Mouse (Mus musculus): Measurements from ENCODE around the gene Dgke. TPM values are rescaled to one million over a fixed set of nuclear protein-coding genes. Genes with fewer than 3 reads are reported as not detected.

The Dgke gene
- polyA plus RNA-seq, 1 experiment from 2014 or later, result 5.5 TPM

- Histone ChIP-seq H3K27me3 (replicated peaks) (no peaks in the 10 kb centered on the region), H3K36me3 (no peaks in the 10 kb centered on the region), H3K4me3 (no peak overlapping the region), H3K4me2 (no peak overlapping the region), H3K4me1 (0 out of 2 replicates have a peak, but pooled peaks cover 5% of the 10 kb centered on the region), H3K9me3 (no peaks in the 10 kb centered on the region), H3K27ac (replicated peaks) (no peak overlapping the region), H3K9ac (no peak overlapping the region)
- no peak for ATAC-seq (ENCODE audit: extremely low read depth, insufficient number of reproducible peaks, low FRiP score, low TSS enrichment)
- WGBS, result 62% methylated on average over 19 of the region's 19 CpGs
Observed at GRCm38 (mm10) chr11:89074783-89075413, 8.2 kb upstream of the Dgke start.

GRCm38 (mm10) chr11:89073541-89073940 lies 6.9 kb upstream of the Dgke start, which contains the start of gene Gm525:
Gene Gm525, plus strand, starts transcription at chr11:89073841.
- no peak within 1 kb of the TSS for H3K9ac ChIP-seq
- 77% methylated on average over 8 of the region's 8 CpGs for WGBS

DNA sequence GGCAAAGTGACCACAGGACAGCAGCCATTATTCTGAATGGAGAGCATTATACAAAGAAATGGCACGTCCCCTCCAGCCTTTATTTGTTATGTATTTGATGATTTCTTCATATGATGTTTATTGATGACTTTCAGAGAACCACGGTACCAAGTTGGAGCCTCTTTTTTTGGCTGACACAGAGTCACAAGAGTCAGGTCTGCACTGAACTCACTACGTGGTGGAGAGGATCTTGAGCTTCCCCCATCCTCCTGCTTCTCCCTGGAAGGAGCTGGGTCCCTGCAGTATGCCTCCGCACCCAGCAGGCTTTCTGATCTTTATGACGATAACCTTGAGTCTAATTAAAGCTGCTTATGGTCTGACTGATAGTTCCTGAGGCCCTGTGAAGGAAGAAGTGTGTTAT lies 4.9 kb upstream of the Dgke start:
- no peak overlapping the region for H3K9ac ChIP-seq
- ATAC-seq (ENCODE audit: extremely low read depth, insufficient number of reproducible peaks, low FRiP score, low TSS enrichment), result no peak
- H3K36me3 ChIP-seq, result no peaks in the 10 kb centered on the region
- H3K4me2 ChIP-seq, result no peak overlapping the region
- H3K9me3 ChIP-seq, result no peaks in the 10 kb centered on the region
- H3K27me3 ChIP-seq (replicated peaks), result no peaks in the 10 kb centered on the region
- 73% methylated on average over 5 of the region's 5 CpGs for WGBS
- no peak overlapping the region for H3K27ac ChIP-seq (replicated peaks)
- H3K4me3 ChIP-seq, result no peak overlapping the region
- H3K4me1 ChIP-seq, result peaks cover 22% of the 10 kb centered on the region

More at GRCm38 (mm10) chr11:89073541-89073940, 6.9 kb upstream of the Dgke start, which contains the start of gene Gm525:
- no peaks in the 10 kb centered on the region for H3K9me3 ChIP-seq
- no peak within 1 kb of the TSS for H3K4me2 ChIP-seq
- H3K36me3 ChIP-seq, result no peaks in the 10 kb centered on the region
- ATAC-seq (ENCODE audit: extremely low read depth, insufficient number of reproducible peaks, low FRiP score, low TSS enrichment), result no peak
- no peak within 1 kb of the TSS for H3K27ac ChIP-seq (replicated peaks)
- H3K4me3 ChIP-seq, result no peak within 1 kb of the TSS
- peaks cover 8% of the 10 kb centered on the region; the same call in 1 of the 2 replicates for H3K4me1 ChIP-seq
- H3K27me3 ChIP-seq (replicated peaks), result no peaks in the 10 kb centered on the region

DNA sequence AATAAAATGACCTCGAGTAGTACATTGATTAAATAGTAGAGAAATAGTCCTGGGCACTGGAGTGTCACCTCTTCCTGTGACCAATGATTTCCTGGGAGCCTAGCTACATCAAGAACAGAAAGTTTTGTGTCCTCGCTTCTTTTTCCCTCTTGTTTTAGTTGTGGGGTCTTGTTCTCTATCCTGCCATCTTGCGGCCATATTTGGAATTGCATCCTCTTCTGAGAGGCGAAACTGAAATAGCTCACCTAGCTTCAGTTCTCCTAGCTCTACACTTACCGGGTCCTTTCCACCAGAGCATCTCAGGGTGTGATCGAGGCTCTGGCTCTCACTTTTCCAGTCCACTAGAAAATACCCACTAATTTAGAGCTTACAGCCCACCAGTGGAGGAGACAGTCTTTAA lies 2.7 kb upstream of the Dgke start:
- H3K27me3 ChIP-seq (replicated peaks), result no peaks in the 10 kb centered on the region
- no peaks in the 10 kb centered on the region for H3K36me3 ChIP-seq
- peaks cover 18% of the 10 kb centered on the region for H3K4me1 ChIP-seq
- ATAC-seq (ENCODE audit: extremely low read depth, insufficient number of reproducible peaks, low FRiP score, low TSS enrichment), result no peak
- WGBS, result 25% methylated on average over 6 of the region's 6 CpGs
- no peak overlapping the region for H3K27ac ChIP-seq (replicated peaks)
- no peak overlapping the region for H3K4me2 ChIP-seq
- no peak overlapping the region for H3K9ac ChIP-seq
- no peak overlapping the region for H3K4me3 ChIP-seq
- H3K9me3 ChIP-seq, result no peaks in the 10 kb centered on the region

GRCm38 (mm10) chr11:89068649-89069048 lies 2.0 kb upstream of the Dgke start:
- no peak overlapping the region for H3K4me2 ChIP-seq
- no peak for ATAC-seq (ENCODE audit: extremely low read depth, insufficient number of reproducible peaks, low FRiP score, low TSS enrichment)

DNA sequence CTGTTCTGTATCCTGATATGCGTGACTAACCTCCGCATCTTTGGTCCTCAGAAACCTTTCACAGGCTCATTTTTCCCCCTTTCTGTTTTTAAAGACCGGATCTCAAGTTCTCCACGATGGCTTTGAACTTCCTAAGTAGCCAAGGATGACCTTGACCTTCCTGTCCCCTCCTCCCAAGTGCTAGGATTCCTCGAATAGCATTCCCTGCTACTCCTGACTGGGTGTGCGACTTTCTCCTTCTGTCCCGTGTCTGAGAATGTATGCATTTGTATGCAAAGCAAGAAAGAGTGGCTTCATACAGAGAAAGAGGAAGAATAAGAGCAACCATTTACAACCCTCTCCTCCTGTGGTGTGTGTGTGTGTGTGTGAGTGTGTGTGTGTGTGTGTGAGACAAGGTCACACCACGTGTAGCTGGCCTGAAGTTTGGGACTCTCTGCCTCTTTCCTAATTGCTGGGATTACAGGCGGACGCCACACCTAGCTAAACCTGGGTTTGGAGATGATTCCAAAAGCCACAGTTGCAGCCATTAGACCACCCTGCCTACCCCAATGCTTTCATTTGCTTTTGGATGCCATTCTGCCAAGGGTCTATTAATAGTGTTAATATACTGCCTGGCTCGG lies 1.3 kb upstream of the Dgke start:
- Histone ChIP-seq H3K4me1 (peaks cover 18% of the 10 kb centered on the region), H3K4me3 (no peak overlapping the region), H3K36me3 (no peaks in the 10 kb centered on the region), H3K9ac (no peak overlapping the region), H3K9me3 (no peaks in the 10 kb centered on the region), H3K4me2 (no peak overlapping the region), H3K27ac (replicated peaks) (no peak overlapping the region), H3K27me3 (replicated peaks) (no peaks in the 10 kb centered on the region)
- WGBS, result 48% methylated on average over 11 of the region's 11 CpGs
- ATAC-seq (ENCODE audit: extremely low read depth, insufficient number of reproducible peaks, low FRiP score, low TSS enrichment), result no peak

More at GRCm38 (mm10) chr11:89068649-89069048, 2.0 kb upstream of the Dgke start:
- no peak overlapping the region for H3K27ac ChIP-seq (replicated peaks)
- H3K4me1 ChIP-seq, result peaks cover 18% of the 10 kb centered on the region
- H3K4me3 ChIP-seq, result no peak overlapping the region
- no peaks in the 10 kb centered on the region for H3K9me3 ChIP-seq
- 70% methylated on average over 14 of the region's 14 CpGs for WGBS
- no peaks in the 10 kb centered on the region for H3K36me3 ChIP-seq
- H3K27me3 ChIP-seq (replicated peaks), result no peaks in the 10 kb centered on the region
- no peak overlapping the region for H3K9ac ChIP-seq

- no peak overlapping the region for H3K27ac ChIP-seq (replicated peaks)
- no peak overlapping the region for H3K4me3 ChIP-seq
- 70% methylated on average over 6 of the region's 6 CpGs for WGBS
- no peak overlapping the region for H3K4me2 ChIP-seq
- no peaks in the 10 kb centered on the region for H3K36me3 ChIP-seq
- no peak overlapping the region for H3K9ac ChIP-seq
- no peak for ATAC-seq (ENCODE audit: extremely low read depth, insufficient number of reproducible peaks, low FRiP score, low TSS enrichment)
- peaks cover 18% of the 10 kb centered on the region for H3K4me1 ChIP-seq
- no peaks in the 10 kb centered on the region for H3K9me3 ChIP-seq
- no peaks in the 10 kb centered on the region for H3K27me3 ChIP-seq (replicated peaks)
Observed at GRCm38 (mm10) chr11:89067301-89067822, 712 bp upstream of the Dgke start.

- H3K36me3 ChIP-seq, result no peaks in the 10 kb centered on the region
- no peak overlapping the region for H3K27ac ChIP-seq (replicated peaks)
- peaks cover 18% of the 10 kb centered on the region for H3K4me1 ChIP-seq
- H3K4me3 ChIP-seq, result no peak overlapping the region
- ATAC-seq (ENCODE audit: extremely low read depth, insufficient number of reproducible peaks, low FRiP score, low TSS enrichment), result no peak
- WGBS, result 71% methylated on average over 6 of the region's 6 CpGs
- no peak overlapping the region for H3K4me2 ChIP-seq
- no peaks in the 10 kb centered on the region for H3K27me3 ChIP-seq (replicated peaks)
- no peaks in the 10 kb centered on the region for H3K9me3 ChIP-seq
- H3K9ac ChIP-seq, result no peak overlapping the region
Observed at GRCm38 (mm10) chr11:89066126-89066525, 524 bp downstream of the Dgke start.

DNA sequence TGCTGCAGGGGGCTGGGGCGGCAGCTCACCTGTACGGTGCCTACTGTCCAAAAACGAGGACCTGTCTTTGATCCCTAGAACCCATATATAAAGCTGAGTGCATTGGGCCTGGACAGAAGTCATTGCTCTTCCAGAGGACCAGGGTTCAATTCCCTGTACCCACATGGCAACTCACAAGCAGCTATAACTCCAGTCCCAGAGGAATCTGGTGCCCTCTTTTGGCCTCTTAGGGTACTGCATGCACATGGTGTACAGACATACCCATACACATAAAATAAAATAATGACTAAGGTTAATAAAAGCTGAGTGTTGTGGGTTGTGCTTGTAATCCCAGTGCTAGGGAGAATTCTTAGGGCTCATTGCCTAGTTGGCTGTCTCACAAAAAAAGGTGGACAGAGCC lies 1.4 kb downstream of the Dgke start:
- no peak overlapping the region for H3K4me2 ChIP-seq
- peaks cover 18% of the 10 kb centered on the region for H3K4me1 ChIP-seq
- H3K4me3 ChIP-seq, result no peak overlapping the region
- H3K36me3 ChIP-seq, result no peaks in the 10 kb centered on the region
- H3K9me3 ChIP-seq, result no peaks in the 10 kb centered on the region
- no peak for ATAC-seq (ENCODE audit: extremely low read depth, insufficient number of reproducible peaks, low FRiP score, low TSS enrichment)
- H3K27ac ChIP-seq (replicated peaks), result no peak overlapping the region
- H3K27me3 ChIP-seq (replicated peaks), result no peaks in the 10 kb centered on the region
- WGBS, result 90% methylated on average over 3 of the region's 3 CpGs
- no peak overlapping the region for H3K9ac ChIP-seq

GRCm38 (mm10) chr11:89064312-89064711 lies 2.3 kb downstream of the Dgke start:
- 61% methylated on average over 6 of the region's 6 CpGs for WGBS
- no peaks in the 10 kb centered on the region for H3K36me3 ChIP-seq
- H3K27me3 ChIP-seq (replicated peaks), result no peaks in the 10 kb centered on the region
- ATAC-seq (ENCODE audit: extremely low read depth, insufficient number of reproducible peaks, low FRiP score, low TSS enrichment), result no peak
- no peak overlapping the region for H3K4me2 ChIP-seq
- H3K4me3 ChIP-seq, result no peak overlapping the region
- H3K9me3 ChIP-seq, result no peaks in the 10 kb centered on the region
- no peak overlapping the region for H3K27ac ChIP-seq (replicated peaks)
- no peak overlapping the region for H3K9ac ChIP-seq
- H3K4me1 ChIP-seq, result peaks cover 24% of the 10 kb centered on the region

GRCm38 (mm10) chr11:89061362-89061761 lies 5.3 kb downstream of the Dgke start:
- H3K36me3 ChIP-seq, result peaks cover 3% of the 10 kb centered on the region; the same call in 1 of the 2 replicates
- H3K27ac ChIP-seq (replicated peaks), result no peak overlapping the region
- 79% methylated on average over 7 of the region's 7 CpGs for WGBS
- no peaks in the 10 kb centered on the region for H3K27me3 ChIP-seq (replicated peaks)
- no peak overlapping the region for H3K9ac ChIP-seq
- H3K9me3 ChIP-seq, result no peaks in the 10 kb centered on the region
- H3K4me3 ChIP-seq, result no peak overlapping the region
- H3K4me2 ChIP-seq, result no peak overlapping the region
- peaks cover 33% of the 10 kb centered on the region for H3K4me1 ChIP-seq
- ATAC-seq (ENCODE audit: extremely low read depth, insufficient number of reproducible peaks, low FRiP score, low TSS enrichment), result no peak

Data from heart, embryonic 13.5 days (tissue).